Mouse (Mus musculus): ENCODE results near the gene Usp36. TPM values are rescaled to one million over a fixed set of nuclear protein-coding genes. Genes with fewer than 3 reads are reported as not detected.

Usp36 gene
- polyA plus RNA-seq, 1 experiment from 2014 or later = 19.9 TPM

GRCm38 (mm10) chr11:118212636-118213112 lies 77.4 kb downstream of the Usp36 start:
- H3K4me2 ChIP-seq = no peak overlapping the region
- WGBS = 56% methylated on average over 7 of the region's 7 CpGs
- ATAC-seq (ENCODE audit: insufficient read depth) (no peak), DNase-seq (no peak)
- TF ChIP-seq CTCF (IDR thresholded peaks at IDR 0.05; ENCODE audit: low read depth) = no peak
- H3K27ac ChIP-seq (ENCODE audit: low read depth) = no peak overlapping the region
- peaks cover 6% of the 10 kb centered on the region; the same call in 1 of the 2 replicates for H3K4me1 ChIP-seq (ENCODE audit: insufficient read depth)
- no peaks in the 10 kb centered on the region for H3K27me3 ChIP-seq (ENCODE audit: insufficient read depth, low read length)
- H3K9ac ChIP-seq = no peak overlapping the region
- no peaks in the 10 kb centered on the region for H3K9me3 ChIP-seq (ENCODE audit: low read depth, low read length)
- H3K4me3 ChIP-seq (ENCODE audit: low read depth, low read length) = no peak overlapping the region
- H3K36me3 ChIP-seq (ENCODE audit: insufficient read depth) = no peaks in the 10 kb centered on the region

GRCm38 (mm10) chr11:118211749-118212635 lies 78.1 kb downstream of the Usp36 start:
- no peaks in the 10 kb centered on the region for H3K36me3 ChIP-seq (ENCODE audit: insufficient read depth)
- no peaks in the 10 kb centered on the region for H3K27me3 ChIP-seq (ENCODE audit: insufficient read depth, low read length)
- no peak overlapping the region for H3K4me2 ChIP-seq
- no peaks in the 10 kb centered on the region for H3K9me3 ChIP-seq (ENCODE audit: low read depth, low read length)
- H3K9ac ChIP-seq = no peak overlapping the region
- H3K27ac ChIP-seq (ENCODE audit: low read depth) = no peak overlapping the region
- H3K4me3 ChIP-seq (ENCODE audit: low read depth, low read length) = no peak overlapping the region
- WGBS = 50% methylated on average over 10 of the region's 10 CpGs
- peaks cover 6% of the 10 kb centered on the region; the same call in 1 of the 2 replicates for H3K4me1 ChIP-seq (ENCODE audit: insufficient read depth)
- ATAC-seq (ENCODE audit: insufficient read depth) = no peak
- TF ChIP-seq CTCF (IDR thresholded peaks at IDR 0.05; ENCODE audit: low read depth) = no peak
- DNase-seq = no peak

- H3K27ac ChIP-seq (ENCODE audit: low read depth) = no peak overlapping the region
- no peak for TF ChIP-seq CTCF (IDR thresholded peaks at IDR 0.05; ENCODE audit: low read depth)
- H3K4me1 ChIP-seq (ENCODE audit: insufficient read depth) = peaks cover 6% of the 10 kb centered on the region; the same call in 1 of the 2 replicates
- WGBS = 86% methylated on average over 5 of the region's 5 CpGs
- H3K9me3 ChIP-seq (ENCODE audit: low read depth, low read length) = no peaks in the 10 kb centered on the region
- no peaks in the 10 kb centered on the region for H3K36me3 ChIP-seq (ENCODE audit: insufficient read depth)
- no peak overlapping the region for H3K4me2 ChIP-seq
- ATAC-seq (ENCODE audit: insufficient read depth) (no peak), DNase-seq (no peak)
- H3K27me3 ChIP-seq (ENCODE audit: insufficient read depth, low read length) = no peaks in the 10 kb centered on the region
- no peak overlapping the region for H3K4me3 ChIP-seq (ENCODE audit: low read depth, low read length)
- H3K9ac ChIP-seq = no peak overlapping the region
Observed at GRCm38 (mm10) chr11:118210962-118211361, 79.1 kb downstream of the Usp36 start.

- Histone ChIP-seq H3K27me3 (ENCODE audit: insufficient read depth, low read length) (no peaks in the 10 kb centered on the region), H3K27ac (ENCODE audit: low read depth) (no peak overlapping the region), H3K4me3 (ENCODE audit: low read depth, low read length) (no peak overlapping the region), H3K4me1 (ENCODE audit: insufficient read depth) (peaks cover 6% of the 10 kb centered on the region; the same call in 1 of the 2 replicates), H3K9ac (no peak overlapping the region), H3K4me2 (no peak overlapping the region), H3K36me3 (ENCODE audit: insufficient read depth) (no peaks in the 10 kb centered on the region), H3K9me3 (ENCODE audit: low read depth, low read length) (no peaks in the 10 kb centered on the region)
- ATAC-seq (ENCODE audit: insufficient read depth) (no peak), DNase-seq (no peak)
- WGBS = 88% methylated on average over 4 of the region's 4 CpGs
- TF ChIP-seq CTCF (IDR thresholded peaks at IDR 0.05; ENCODE audit: low read depth) = no peak
Observed at GRCm38 (mm10) chr11:118210116-118210515, 79.9 kb downstream of the Usp36 start.

Other genes starting within 250 kb of the Usp36 start
- gene Dnah17, start 159.6 kb downstream of the Usp36 start, polyA plus RNA-seq (2014; fragmentation: Nextera tagmentation; extraction: Ambion mirVana) = 0.11 and 0.29 TPM in 2 replicates
- gene Cyth1, start 41.7 kb downstream of the Usp36 start, polyA plus RNA-seq (2014; fragmentation: Nextera tagmentation; extraction: Ambion mirVana) = 10.5 and 11.5 TPM in 2 replicates
- 0.57 and 0.62 TPM in 2 replicates for gene Cep295nl, start 52.3 kb upstream of the Usp36 start, polyA plus RNA-seq (2014; fragmentation: Nextera tagmentation; extraction: Ambion mirVana)
- gene Timp2, start 65.5 kb upstream of the Usp36 start, polyA plus RNA-seq (2014; fragmentation: Nextera tagmentation; extraction: Ambion mirVana) = 87.3 and 90.4 TPM in 2 replicates
- gene Lgals3bp, start 111.8 kb upstream of the Usp36 start, polyA plus RNA-seq (2014; fragmentation: Nextera tagmentation; extraction: Ambion mirVana) = 2.9 and 3.8 TPM in 2 replicates
- gene Cant1, start 128.8 kb upstream of the Usp36 start, polyA plus RNA-seq (2014; fragmentation: Nextera tagmentation; extraction: Ambion mirVana) = 27.7 and 31.4 TPM in 2 replicates
- 6.6 and 7.7 TPM in 2 replicates for gene C1qtnf1, start 138.0 kb upstream of the Usp36 start, polyA plus RNA-seq (2014; fragmentation: Nextera tagmentation; extraction: Ambion mirVana)
- gene Engase, start 186.6 kb upstream of the Usp36 start, polyA plus RNA-seq (2014; fragmentation: Nextera tagmentation; extraction: Ambion mirVana) = 7.0 and 10.5 TPM in 2 replicates

Data from lung, embryonic 14.5 days (tissue).